In genomic region chr3:88685958-88686451, GRCm38 (mm10) we compare ENCODE assay signal across 8 mouse cellular contexts. TPM values are rescaled to one million over a fixed set of nuclear protein-coding genes. Genes with fewer than 3 reads are reported as not detected.
DNase-seq lines count a peak whose midpoint lies in the region; ATAC-seq and TF ChIP-seq lines count a peak whose summit lies in the region.

No protein-coding gene starts in this region.

- H3K27me3 ChIP-seq in forebrain, postnatal 0 days (ENCODE audit: insufficient read depth, low read length) = no peaks in the 10 kb centered on the region
- no peaks in the 10 kb centered on the region for H3K27me3 ChIP-seq in spleen, adult 2 months (ENCODE audit: control insufficient read depth, insufficient read depth, low read length)

- no peak for DNase-seq in cerebellum, adult 9-10 months
- DNase-seq in CD4-positive, CD25-positive, alpha-beta regulatory T cell, adult 2 months (ENCODE audit: low read depth, low spot score) = peak; percentile 64
- DNase-seq in cerebellum, adult 11-12 months = peak; percentile 58
- peak; percentile 80 for DNase-seq in forebrain, postnatal 0 days
- peak; percentile 71 for DNase-seq in kidney, postnatal 14 days
- DNase-seq in lung, postnatal 36 days = peak; percentile 53
- DNase-seq in spleen, adult 2 months (ENCODE audit: low read depth in 1 of 2, low spot score in 2 of 2) = peak in 1 of 2 experiments; percentile 20

- 0 out of 2 replicates have a peak, but pooled peaks cover 6% of the 10 kb centered on the region for H3K4me1 ChIP-seq in forebrain, postnatal 0 days (ENCODE audit: insufficient read depth)
- peaks cover 8% of the 10 kb centered on the region; the same call in 1 of the 2 replicates for H3K4me1 ChIP-seq in spleen, adult 2 months (ENCODE audit: control insufficient read depth, insufficient read depth, insufficient read length)

- 1% methylated on average over 43 of the region's 45 CpGs for WGBS in forebrain, postnatal 0 days
- under 1% methylated on average over 45 of the region's 45 CpGs for WGBS in spleen, adult 2 months

- peak overlapping the region; percentile 77 for H3K4me2 ChIP-seq in forebrain, postnatal 0 days (ENCODE audit: low read depth)

- TF ChIP-seq POLR2A in spleen, adult 2 months (IDR thresholded peaks at IDR 0.05; ENCODE audit: low read depth, low read length) = no peak

- no peaks in the 10 kb centered on the region for H3K9me3 ChIP-seq in forebrain, postnatal 0 days (ENCODE audit: low read length)

- peak overlapping the region; percentile 99 for H3K27ac ChIP-seq in forebrain, postnatal 0 days (ENCODE audit: low read depth, low read length)
- peak overlapping the region; percentile 96 for H3K27ac ChIP-seq in spleen, adult 2 months (ENCODE audit: insufficient read depth, low read length)

- H3K9ac ChIP-seq in forebrain, postnatal 0 days = peak overlapping the region; percentile 98

- ATAC-seq in cerebellum, adult (ENCODE audit: insufficient number of reproducible peaks, low FRiP score, low TSS enrichment) = peak; percentile 65
- ATAC-seq in forebrain, postnatal 0 days = peak; percentile 69

- H3K36me3 ChIP-seq in forebrain, postnatal 0 days (ENCODE audit: insufficient read depth) = peaks cover 22% of the 10 kb centered on the region
- H3K36me3 ChIP-seq in spleen, adult 2 months (ENCODE audit: control insufficient read depth, insufficient read depth, low read length) = peaks cover 16% of the 10 kb centered on the region

- peak; percentile 49 for TF ChIP-seq CTCF in forebrain, postnatal 0 days (IDR thresholded peaks at IDR 0.05; ENCODE audit: low read depth)
- TF ChIP-seq CTCF in spleen, adult 2 months (IDR thresholded peaks at IDR 0.05; ENCODE audit: extremely low read depth, insufficient read depth, insufficient read length, insufficient replicate concordance) = no peak

- H3K4me3 ChIP-seq in forebrain, postnatal 0 days (ENCODE audit: low read depth, low read length) = peak overlapping the region; percentile 96
- H3K4me3 ChIP-seq in spleen, adult 2 months (ENCODE audit: extremely low read depth, insufficient read depth, insufficient read length) = peak overlapping the region; percentile 87

RNA-seq across cellular contexts. Expression of gene Khdc4, which starts 0.4 kb away (rescaled TPM):
- 80.4 and 93.3 TPM in 2 replicates for total RNA-seq in forebrain, postnatal 0 days (2014; rRNA removed)
- polyA plus RNA-seq in forebrain, postnatal 0 days (2015; fragmentation: Nextera tagmentation; extraction: Ambion mirVana) = 45.9 and 55.1 TPM in 2 replicates
- 36.0 and 40.5 TPM in 2 replicates for polyA plus RNA-seq in spleen, adult 2 months (2012; rRNA removed)

RNA-seq across cellular contexts. Expression of gene Rit1, which starts 30.6 kb away (rescaled TPM):
- 58.2 and 61.2 TPM in 2 replicates for total RNA-seq in forebrain, postnatal 0 days (2014; rRNA removed)
- polyA plus RNA-seq in forebrain, postnatal 0 days (2015; fragmentation: Nextera tagmentation; extraction: Ambion mirVana) = 54.9 and 62.3 TPM in 2 replicates
- 28.3 and 32.9 TPM in 2 replicates for polyA plus RNA-seq in spleen, adult 2 months (2012; rRNA removed)

RNA-seq across cellular contexts. Expression of gene Rxfp4, which starts 33.1 kb away (rescaled TPM):
- total RNA-seq in forebrain, postnatal 0 days (2014; rRNA removed) = not detected in 2 replicates
- not detected in 2 replicates for polyA plus RNA-seq in forebrain, postnatal 0 days (2015; fragmentation: Nextera tagmentation; extraction: Ambion mirVana)
- not detected in 2 replicates for polyA plus RNA-seq in spleen, adult 2 months (2012; rRNA removed)
